Mouse (Mus musculus): Measurements from ENCODE around the gene Fam170b. TPM values are rescaled to one million over a fixed set of nuclear protein-coding genes. Genes with fewer than 3 reads are reported as not detected.

Gene Fam170b
- total RNA-seq (2021): not detected
- long read RNA-seq, experiment 1: 0 reads
- long read RNA-seq, experiment 2: 0 reads

- DNase-seq (ENCODE audit: low spot score in 2 of 2): no peak
Observed at GRCm38 (mm10) chr14:32833847-32834246, at the start of gene Fam170b. Gene Fam170b (plus strand): TSS chr14:32833962.

- DNase-seq (ENCODE audit: low spot score in 2 of 2): no peak
Observed at GRCm38 (mm10) chr14:32784130-32784747, 49.5 kb upstream of the Fam170b start.

DNA sequence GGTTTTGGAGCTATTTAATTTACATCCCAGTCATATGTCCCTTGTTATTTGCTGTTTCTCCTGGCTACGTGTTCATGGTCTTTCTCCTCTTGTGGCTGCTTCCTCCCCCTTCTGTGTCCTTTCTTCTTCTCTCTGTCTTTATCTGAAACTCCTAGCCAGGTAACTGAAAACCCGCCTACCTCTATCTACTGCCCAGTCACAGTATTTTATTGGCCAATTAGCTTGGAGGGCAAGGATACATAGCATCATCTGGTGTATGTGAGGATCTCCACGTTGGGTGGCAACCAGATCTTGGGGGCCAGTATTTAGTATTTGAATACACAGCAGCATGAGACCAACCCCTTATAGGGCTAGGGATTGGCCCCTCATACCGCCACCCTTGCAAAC is 49.0 kb upstream of the Fam170b start:
- no peak for DNase-seq (ENCODE audit: low spot score in 2 of 2)

DNA sequence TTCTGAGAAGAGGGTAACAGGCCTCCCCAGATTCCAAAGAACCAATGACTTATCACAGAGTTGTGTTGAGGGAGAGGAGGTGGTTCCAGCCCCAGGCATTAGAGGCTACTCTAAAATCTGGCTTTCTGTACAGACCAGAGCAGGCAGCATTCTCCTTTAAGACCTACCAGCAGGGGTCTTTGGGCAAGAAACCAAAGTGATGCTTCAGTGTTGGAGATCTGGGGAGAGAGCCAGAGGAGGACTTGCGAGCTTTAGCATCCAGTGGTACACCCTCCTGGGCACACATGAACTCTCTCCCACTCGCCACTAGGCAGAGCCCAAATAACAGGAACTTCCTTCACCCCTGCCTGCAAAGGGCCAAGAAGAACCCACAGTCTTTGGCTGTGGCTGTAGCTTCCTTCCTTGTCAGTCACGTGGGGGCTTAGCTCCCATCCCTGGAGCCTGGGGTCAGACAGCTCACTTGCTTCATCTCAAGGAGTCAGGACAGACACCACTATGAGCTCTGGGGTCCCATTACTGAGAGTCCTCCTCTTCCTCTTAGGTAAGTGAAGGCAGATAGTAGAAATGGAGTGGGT is 48.1 kb upstream of the Fam170b start, which contains the start of gene Tmem273:
Tmem273 (plus strand) TSS at position 408 of the 575 bp plus-strand sequence.
- no peak for DNase-seq (ENCODE audit: low spot score in 2 of 2)

DNA sequence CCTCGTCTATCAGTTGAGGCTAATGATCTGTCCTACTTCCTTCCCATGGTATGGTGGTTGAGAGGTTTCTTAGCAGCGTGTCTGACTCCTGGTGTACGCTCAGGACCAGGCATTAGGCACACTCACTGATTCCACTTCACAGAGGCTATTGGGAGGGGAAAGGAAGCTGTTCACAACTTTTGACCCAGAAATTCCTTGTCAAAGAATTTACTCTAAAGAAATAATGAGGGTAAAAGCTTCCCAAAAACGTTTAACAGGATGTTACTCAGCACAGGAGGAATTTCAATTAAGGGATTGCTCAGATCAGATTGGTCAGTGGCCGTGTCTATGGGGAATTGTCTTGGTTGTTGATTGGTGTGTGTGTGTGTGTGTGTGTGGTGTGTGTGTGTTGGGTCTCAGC is 46.1 kb upstream of the Fam170b start:
- no peak for DNase-seq (ENCODE audit: low spot score in 2 of 2)

GRCm38 (mm10) chr14:32796375-32796774 is 37.4 kb upstream of the Fam170b start:
- no peak for DNase-seq (ENCODE audit: low spot score in 2 of 2)

DNA sequence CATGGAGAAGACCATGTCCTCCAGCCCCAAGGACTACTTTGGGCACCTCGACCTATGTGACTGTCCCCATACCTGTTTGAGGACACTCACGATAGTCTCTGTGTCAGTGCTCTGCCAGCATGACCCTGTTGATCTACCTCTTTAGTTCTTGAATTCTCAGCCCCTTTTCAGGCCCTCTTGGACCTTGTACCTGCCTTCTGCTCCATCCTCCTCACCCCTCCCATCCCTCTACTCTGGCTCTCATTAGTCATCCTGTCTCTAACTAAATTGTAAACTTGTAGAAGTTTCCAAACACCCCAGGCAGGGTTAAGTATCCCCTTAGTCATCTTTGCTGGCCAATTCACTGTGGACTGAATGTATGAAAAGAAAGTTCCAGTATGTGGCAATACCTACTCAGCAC is 36.0 kb upstream of the Fam170b start:
- no peak for DNase-seq (ENCODE audit: low spot score in 2 of 2)

DNA sequence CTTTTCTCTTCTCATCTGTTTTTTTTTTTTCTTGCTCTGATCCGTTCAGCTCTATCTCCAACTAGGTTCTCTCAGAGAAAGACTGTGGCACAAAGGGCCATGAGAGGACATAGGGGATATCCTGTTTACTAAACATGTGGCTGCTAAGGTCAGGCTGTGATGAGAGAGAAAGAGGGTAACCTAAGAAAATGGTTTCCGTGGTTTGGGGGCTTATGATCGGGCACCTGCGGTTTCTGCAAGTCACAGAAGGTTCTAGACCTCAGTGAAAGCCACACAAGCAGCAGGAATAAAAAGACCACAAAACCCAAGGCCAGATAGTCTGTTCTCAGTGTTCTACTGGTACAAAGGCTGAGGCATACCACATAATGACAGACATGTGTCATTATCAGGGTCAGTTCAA is 35.4 kb upstream of the Fam170b start:
- no peak for DNase-seq (ENCODE audit: low spot score in 2 of 2)

DNA sequence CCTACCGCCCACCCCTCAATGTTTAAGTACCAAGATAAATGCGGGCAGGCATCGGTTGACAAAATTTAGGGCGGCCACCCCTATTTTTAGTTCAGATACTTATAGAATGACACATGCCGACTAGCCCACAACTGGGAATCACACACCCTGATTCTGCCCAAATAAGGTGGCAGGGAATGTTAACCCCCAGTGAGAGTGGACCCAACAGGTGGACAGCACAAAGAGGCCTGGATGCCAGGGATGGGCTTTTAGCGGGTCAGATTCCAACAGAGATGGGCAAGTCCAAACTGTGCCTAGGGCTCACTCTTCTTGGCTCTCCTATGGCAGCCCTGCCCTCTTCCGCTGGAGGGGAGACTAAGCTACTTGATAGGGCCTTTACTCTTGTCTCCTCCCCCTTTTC is 33.7 kb upstream of the Fam170b start:
- no peak for DNase-seq (ENCODE audit: low spot score in 2 of 2)

GRCm38 (mm10) chr14:32801016-32801661 is 32.6 kb upstream of the Fam170b start:
- peak; percentile 40 to 64 for DNase-seq (ENCODE audit: low spot score in 2 of 2)

DNA sequence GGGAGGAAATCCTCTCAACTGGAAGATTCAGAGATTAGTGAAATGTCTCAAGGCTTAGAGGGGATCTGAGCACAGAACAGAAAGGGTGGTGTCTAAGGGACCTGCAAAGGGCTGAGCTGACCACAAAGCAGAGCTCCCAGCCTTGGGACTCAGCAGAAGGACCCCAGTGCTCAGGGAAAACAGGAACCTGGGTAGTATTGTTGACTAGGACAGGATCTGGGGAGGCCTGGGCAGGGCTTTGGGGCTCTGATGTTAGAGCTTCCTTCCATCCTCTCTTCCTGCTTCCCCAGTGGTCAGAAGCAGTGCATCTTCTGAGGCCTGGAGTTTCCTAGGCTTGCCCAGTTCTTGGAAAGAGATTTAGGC is 32.1 kb upstream of the Fam170b start:
- no peak for DNase-seq (ENCODE audit: low spot score in 2 of 2)

GRCm38 (mm10) chr14:32810111-32810510 is 23.7 kb upstream of the Fam170b start:
- no peak for DNase-seq (ENCODE audit: low spot score in 2 of 2)

DNA sequence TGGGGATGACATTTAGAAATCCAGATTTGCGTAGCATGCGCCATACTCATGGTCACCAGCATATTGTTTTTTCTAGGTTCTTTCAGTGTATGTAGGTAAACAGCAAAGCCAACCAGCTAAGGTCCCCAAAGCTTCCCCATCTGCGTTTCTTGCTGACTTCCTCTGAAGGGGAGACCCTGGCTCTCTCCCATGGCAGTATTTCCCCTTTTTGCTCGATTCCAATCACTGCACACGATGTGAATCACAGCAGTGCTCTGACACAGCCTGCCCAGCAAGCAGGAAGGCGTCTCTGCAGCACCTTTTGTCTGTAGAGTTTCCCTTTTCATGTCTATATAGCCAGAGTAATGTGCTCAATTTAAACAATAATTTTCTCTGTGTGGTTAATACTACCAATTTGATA is 21.3 kb upstream of the Fam170b start:
- DNase-seq (ENCODE audit: low spot score in 2 of 2): no peak

GRCm38 (mm10) chr14:32814961-32815360 is 18.8 kb upstream of the Fam170b start:
- DNase-seq (ENCODE audit: low spot score in 2 of 2): no peak

- no peak for DNase-seq (ENCODE audit: low spot score in 2 of 2)
Observed at GRCm38 (mm10) chr14:32816533-32816932, 17.2 kb upstream of the Fam170b start.

- no peak for DNase-seq (ENCODE audit: low spot score in 2 of 2)
Observed at GRCm38 (mm10) chr14:32817258-32817657, 16.5 kb upstream of the Fam170b start.

DNA sequence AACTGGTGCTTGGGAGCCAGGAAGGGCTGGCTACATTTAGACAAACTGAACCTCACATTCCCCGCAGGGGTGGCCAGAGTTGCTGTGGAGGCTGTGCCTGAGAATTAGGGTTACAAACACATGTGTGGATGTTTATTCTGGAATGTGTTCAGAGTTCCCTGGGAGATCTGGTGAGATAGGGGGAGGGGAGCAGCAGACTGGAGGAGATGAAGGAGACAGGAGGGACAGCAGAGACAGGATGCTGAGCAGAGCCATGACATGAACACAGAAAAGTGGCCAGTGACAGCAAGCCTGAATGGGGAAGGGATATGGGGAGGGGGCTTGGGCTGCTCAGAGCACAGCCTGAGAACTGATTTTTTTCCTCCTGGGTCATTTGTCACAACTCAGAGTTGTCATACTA is 14.5 kb upstream of the Fam170b start:
- DNase-seq (ENCODE audit: low spot score in 2 of 2): no peak

DNA sequence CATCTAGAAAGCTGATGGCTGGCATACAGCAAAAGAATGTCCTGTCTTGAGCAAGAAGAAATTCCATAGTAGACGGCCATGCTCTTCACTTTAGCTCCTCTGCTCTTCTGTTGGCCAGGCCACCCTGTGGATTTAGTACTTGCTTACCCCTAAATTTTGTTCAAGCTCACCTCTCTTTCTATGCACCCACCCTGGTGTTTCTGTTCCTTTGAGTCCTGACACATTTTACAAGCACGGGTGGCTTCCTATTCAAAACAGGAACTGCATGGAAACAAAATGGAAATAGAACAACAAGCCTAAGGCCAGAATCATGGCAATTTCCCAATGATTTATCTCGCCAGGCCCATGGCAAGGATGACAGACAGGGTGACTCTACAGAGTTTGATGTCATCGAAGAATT is 10.9 kb upstream of the Fam170b start:
- no peak for DNase-seq (ENCODE audit: low spot score in 2 of 2)

- DNase-seq (ENCODE audit: low spot score in 2 of 2): no peak
Observed at GRCm38 (mm10) chr14:32823861-32824260, 9.9 kb upstream of the Fam170b start.

DNA sequence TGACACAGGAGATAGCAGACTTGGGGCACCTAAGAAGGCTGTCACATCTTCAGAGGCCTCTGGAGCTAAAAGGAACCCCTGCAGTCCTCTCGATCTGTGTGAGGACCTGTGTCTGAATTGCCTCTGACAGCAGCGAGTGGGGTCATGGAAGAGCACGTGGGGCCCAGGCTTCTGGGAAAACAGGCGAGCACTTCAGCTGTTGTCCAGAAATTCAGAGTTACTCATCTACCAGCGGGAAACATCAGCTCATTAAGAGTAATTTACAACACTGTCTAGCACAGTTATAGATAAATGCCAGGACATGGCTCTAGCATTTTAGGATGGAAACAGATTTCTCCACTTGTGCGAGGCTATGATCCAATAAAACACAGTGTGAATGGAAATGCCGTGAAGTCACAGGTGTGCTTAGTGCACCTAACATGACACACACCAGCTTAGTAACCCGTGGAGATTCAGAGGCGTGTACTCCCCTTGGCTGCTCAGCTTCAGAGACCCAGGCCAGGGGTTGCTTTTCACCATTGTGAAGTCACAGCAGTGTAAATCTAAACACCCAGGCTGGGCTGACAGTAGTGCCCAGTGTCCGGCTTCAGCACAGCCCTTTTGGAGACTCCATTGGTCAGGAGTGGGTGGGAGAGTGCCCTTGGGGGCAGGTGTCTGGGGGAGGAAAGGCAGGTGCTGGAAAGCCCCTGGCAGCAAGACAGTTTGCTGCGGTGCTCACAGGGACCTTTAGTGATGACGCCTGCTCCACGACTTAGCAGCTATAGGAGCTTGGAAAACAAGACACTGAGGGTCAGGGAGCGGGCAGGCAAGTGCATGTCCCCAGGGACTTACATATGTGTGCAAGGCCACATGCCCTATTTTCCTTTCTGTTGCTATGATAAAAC is 9.3 kb upstream of the Fam170b start:
- DNase-seq (ENCODE audit: low spot score in 2 of 2): no peak

DNA sequence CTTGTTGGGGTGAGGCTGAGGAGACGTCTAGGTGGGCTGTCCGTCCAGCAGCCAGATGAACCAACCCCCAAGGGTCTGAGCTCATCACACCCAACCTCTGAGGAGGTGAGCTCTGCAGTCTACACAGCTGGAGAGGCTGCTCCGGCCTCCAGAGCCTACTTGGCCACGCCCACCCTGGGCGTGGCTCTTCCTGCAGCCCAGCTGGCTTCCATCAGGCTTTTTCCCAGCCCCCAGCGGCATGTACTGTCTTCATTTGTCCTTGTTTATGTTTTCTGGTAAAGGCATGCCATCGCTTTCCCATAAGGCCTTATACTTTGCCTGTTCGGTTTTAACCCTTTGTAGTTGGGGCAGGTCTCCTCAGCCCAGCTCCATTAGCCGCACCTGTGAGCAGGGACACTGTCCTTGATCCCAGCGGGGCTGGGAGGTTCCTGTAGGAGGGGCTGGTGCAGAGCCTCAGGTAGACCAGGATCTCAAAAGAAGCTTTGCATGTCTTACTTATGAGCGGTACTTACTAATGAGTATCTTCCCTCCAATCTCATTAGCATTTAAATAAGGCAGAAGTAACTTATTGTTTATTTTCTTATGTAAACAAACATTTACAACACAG is 8.2 kb upstream of the Fam170b start:
- peak; percentile 40 to 71 for DNase-seq (ENCODE audit: low spot score in 2 of 2)
